Mouse (Mus musculus) embryo, embryonic 10 days (tissue): ENCODE data around the gene Mia.

Source experiments
- DNase-seq: peaks from one replicate; pipeline ENCODE4 v3.0.0-alpha.2; 2015; ENCODE audit warnings: low spot score

Mia gene

DNA sequence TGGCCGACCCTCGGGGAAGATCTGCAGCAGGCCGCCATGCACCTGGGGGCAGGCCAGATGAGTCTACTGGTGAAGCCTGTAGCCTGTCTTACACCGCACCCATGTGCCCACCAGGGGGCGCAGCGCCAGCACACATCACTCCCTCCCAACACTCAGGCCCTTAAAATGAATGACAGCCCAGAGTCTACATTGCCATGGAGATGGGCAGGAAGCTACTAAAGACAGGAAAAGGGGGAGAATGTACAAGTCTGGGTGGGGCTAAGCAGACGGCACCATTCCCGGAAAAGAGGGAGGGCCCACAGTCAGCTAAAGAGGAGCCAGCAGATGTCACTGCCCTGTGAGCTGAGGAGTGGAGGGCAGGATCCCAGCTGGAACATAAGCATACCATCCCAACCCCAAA lies 21.1 kb downstream of the Mia start:
- peak; percentile 89 for DNase-seq

- DNase-seq, result no peak
These were observed 21.7 kb downstream of the Mia start for GRCm38 (mm10) chr7:27159256-27159655.

DNA sequence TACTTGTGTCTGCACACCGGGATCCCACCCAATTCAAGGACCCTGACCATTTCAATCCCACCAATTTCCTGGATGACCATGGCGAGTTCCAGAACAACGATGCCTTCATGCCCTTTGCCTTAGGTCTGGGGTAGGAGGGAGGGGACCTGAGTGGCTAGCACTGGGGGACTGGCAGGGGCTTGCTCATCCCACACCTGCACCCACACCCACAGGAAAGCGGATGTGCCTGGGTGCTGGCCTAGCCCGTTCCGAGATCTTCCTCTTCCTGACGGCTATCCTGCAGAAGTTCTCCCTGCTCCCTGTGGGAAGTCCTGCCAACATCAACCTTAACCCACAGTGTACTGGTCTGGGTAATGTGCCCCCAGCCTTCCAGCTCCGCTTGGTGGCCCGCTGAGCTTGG lies 22.8 kb downstream of the Mia start:
- no peak for DNase-seq

DNA sequence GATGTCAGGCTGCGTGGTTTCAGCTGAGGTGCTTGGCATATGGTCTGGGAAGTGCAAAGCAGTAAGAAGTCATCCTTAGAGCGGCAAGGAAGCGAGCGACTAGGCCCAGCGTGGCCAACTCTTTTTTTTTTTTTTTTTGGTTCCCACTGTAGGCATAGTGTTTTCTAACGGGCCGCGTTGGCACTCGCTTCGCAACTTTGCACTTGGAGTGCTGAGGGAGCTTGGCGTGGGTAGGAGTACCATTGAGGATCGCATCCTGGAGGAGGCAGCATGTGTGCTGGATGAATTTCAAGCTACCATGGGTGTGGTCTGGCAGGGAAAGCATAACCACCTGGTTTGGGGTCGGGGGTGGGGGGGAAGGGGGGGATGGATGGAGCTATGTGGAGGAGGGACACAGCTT lies 25.0 kb downstream of the Mia start:
- DNase-seq, result no peak

DNA sequence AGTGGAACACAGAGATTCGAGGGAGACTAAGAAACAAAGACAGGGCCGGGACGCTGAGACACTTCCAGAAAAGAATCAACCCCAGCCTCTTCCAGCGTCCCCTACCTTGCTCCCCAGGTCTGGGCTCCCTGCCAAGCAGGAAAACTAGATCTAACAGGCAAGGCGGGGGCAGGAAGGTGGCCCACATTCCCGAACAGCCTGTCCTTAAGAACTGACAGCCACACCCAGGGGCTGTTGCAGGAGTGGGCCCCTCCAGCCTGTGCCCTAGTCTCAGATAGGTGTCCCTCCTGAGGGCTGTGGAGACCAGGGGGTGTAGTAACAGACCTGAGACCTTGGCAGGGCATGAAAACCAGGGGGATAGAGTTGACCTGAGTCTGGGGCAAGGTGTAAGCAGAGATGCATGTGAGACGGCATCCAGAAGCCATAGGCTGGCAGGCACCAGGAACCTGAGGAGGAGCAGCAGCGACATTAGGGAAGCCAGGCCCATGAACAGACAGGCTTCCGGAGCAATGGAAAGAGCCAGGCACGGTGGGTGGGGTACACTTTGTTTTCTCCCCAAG lies 27.7 kb downstream of the Mia start, which contains the start of gene Cyp2t4:
Gene Cyp2t4 (plus strand): TSS at position 510 of the 560 bp plus-strand sequence.
- no peak for DNase-seq

DNA sequence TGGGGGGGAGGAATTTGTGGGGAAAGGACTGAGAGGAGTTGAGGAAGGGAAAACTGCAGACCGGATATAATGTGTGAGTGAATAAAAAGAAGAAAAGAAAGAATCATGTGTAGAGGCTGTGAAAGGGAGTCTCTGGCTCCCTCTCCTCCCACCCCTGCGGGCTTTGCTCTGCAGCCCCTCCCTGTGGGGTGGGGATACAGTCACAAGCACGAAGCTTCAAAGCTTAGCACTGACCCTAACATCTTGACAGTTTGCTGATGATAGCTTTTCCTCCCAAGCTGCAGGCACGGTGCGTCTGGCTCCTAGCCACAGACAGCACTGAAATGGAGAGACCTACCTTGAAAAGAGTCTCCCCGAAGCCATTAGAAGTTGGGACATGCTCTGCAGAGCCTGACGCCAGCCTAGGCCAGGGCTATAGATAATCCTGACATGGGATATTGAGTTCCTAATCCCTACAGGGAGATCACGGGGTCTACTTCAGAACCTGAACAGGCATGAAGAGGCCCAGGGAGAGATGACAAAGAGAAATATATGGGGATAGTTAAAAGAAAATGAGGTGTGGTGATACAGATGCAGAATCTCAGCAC lies 44.5 kb downstream of the Mia start:
- no peak for DNase-seq

GRCm38 (mm10) chr7:27133757-27134156 lies 47.2 kb downstream of the Mia start:
- DNase-seq, result no peak

DNA sequence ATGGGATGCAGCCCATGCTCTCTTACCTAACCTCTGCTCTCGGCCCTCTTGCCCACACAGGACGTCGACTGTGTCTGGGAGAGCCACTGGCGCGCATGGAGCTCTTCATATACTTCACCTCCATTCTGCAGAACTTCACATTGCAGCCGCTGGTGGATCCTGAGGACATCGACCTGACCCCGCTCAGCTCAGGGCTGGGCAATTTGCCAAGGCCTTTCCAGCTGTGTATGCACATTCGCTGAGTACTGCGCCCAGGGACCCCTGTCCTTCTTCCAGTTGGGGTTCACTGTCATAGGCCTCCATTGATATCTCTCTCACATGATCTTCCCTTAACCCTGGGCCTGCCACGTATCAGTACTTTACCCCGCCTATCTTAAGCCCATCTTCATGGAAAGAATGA lies 47.8 kb downstream of the Mia start:
- DNase-seq, result no peak

DNA sequence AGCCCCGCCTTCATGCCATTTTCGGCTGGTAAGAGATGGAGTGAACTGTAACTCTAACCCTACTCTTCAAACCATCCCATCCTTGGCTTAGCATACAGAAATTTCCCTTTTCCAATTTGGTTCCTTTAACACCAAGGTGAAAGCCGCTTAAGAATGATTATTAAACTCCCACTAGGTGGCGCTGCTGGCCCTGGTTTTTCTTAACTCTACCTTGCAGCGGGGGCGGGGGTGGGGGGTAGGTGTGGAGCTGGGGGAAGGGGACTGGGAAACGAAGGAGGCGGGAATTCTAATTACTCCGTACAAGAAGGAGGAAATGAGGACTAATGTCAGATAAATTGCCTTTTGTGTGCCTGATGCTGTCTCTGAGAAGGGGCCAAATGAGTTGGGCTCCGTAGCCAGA lies 48.4 kb downstream of the Mia start:
- DNase-seq, result peak; percentile 63

DNA sequence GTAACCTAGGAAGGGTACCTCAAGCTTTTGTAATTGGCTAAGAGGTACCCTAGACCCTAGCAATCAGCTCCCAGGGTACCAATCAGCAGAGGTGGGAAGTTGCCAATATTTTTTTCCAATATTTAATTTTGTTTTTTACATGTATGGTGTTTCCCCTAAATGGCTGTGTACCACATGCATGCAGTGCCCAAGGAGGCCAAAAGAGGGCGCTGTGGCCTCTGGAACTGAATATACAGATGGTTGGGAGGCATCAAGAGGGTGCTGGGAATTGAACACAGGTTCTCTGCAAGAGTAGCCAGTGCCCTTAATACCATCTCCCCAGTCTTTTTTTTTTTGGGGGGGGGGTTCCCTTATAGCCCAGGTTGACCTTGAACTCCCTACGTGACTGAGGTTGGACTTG lies 49.6 kb downstream of the Mia start:
- DNase-seq, result no peak

DNA sequence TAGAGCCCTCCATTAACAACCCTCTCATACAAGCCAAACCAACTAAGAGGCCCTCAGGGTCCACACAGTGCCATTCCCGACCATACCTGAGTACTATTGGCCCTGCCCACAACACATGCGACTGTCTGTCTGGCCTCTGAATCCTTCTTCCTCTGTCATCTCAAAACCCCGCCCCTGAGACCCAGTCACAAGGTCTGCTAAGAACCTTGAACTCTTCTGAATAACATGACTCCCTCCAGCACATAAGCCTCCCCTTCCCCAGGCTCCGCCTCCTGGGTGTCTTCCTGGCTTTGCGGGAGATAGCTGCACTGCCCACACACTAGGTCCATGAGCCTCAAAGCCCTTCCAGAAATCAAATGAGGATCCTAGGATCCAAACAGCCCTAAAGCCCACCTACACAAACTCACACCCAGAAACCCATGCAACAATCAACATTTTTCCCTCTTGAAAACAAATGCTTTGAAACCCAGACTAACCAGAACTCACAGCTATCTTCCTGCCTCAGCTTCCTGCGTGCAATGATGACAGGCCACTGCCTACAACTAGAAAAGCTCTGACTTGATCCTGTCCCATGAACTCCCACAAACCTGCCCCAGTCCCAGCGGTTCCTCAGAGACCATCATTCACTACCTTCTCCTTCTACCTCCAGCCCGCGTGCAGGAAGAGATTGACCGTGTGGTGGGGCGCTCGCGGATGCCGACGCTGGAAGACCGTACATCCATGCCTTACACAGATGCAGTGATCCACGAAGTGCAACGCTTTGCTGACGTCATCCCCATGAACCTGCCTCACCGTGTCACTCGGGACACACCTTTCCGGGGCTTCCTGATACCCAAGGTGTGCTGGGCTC lies 50.2 kb downstream of the Mia start:
- no peak for DNase-seq

DNA sequence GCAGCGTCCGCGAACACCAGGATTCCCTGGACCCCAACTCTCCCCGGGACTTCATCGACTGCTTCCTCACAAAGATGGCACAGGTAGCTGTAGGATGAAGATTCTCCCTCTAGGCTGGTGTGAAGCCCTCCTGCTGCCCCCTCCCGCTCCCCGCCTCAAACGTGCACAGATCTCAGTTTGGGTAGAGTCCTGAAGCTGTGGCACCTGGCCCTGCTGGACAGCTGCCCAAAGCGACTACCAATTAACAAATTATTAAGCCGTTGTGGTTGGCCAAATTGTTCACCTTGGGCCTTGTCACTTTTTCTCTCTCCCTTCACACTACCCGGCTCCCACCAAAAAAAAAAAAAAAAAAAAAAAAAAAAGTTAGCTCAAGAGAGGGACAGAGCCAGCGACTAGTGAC lies 51.1 kb downstream of the Mia start:
- no peak for DNase-seq
